In the genomic region with DNA sequence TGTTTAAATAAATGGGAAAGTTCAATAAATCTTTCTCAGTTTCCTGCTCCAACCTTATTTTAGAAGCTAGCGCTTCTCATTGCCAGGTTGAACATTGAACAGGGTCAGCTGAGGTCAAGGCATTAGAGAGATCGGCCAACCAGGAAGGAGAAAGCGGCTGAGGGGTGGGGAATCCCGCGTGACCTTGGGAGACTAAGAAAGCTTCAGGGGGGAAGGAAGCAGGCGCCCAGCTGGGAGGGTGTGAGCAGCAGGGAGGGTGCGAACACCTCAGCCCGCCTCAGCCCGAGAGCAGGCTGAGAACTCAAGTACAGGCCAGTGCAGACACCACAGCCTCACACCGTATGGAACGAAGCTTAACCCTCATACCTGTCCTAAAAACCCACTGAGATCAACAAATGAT, we compare ENCODE assay signal across 9 mouse cellular contexts. TPM values are rescaled to one million over a fixed set of nuclear protein-coding genes. Genes with fewer than 3 reads are reported as not detected.
DNase-seq lines count a peak whose midpoint lies in the region.
"Had no signal": no experiment of that assay in that cellular context is flagged by ENCODE, and none has a peak within 500 bp of the region (broad histone marks: within the 10 kb centered on the region; RNA-seq: fewer than 3 reads in every experiment).

No protein-coding gene starts in this region.

- WGBS in embryonic facial prominence, embryonic 10.5 days = 64% methylated on average over 11 of the region's 11 CpGs

- no peaks in the 10 kb centered on the region for H3K9me3 ChIP-seq in embryonic facial prominence, embryonic 10.5 days
- H3K9me3 ChIP-seq in megakaryocyte, embryonic 14.5 days = 0 out of 2 replicates have a peak, but pooled peaks cover 2% of the 10 kb centered on the region
- H3K9me3 ChIP-seq: liver, embryonic 15.5 days had no signal

- no peaks in the 10 kb centered on the region for H3K27me3 ChIP-seq in embryonic facial prominence, embryonic 10.5 days (replicated peaks; ENCODE audit: low read depth, poor library complexity, severe bottlenecking)
- H3K27me3 ChIP-seq in megakaryocyte, embryonic 14.5 days (replicated peaks) = no peaks in the 10 kb centered on the region
- H3K27me3 ChIP-seq: liver, embryonic 15.5 days had no signal

- H3K36me3 ChIP-seq in embryonic facial prominence, embryonic 10.5 days (replicated peaks) = peaks cover 38% of the 10 kb centered on the region
- H3K36me3 ChIP-seq in megakaryocyte, embryonic 14.5 days (replicated peaks; ENCODE audit: low read length) = peaks cover 47% of the 10 kb centered on the region

- peaks cover 12% of the 10 kb centered on the region for H3K4me1 ChIP-seq in embryonic facial prominence, embryonic 10.5 days
- H3K4me1 ChIP-seq in megakaryocyte, embryonic 14.5 days = peaks cover 48% of the 10 kb centered on the region

- DNase-seq in ES-CJ7 (ENCODE audit: low read depth, low spot score) = peak; percentile 81
- peak; percentile 25 for DNase-seq in embryonic facial prominence, embryonic 10.5 days (ENCODE audit: low spot score)
- DNase-seq in kidney, adult 9 months = peak; percentile 93
- DNase-seq in left cerebral cortex, adult 18-20 months (ENCODE audit: low spot score in 2 of 2) = no peak
- DNase-seq in urinary bladder, postnatal 10 days (ENCODE audit: low spot score) = no peak
- DNase-seq in layer of hippocampus, postnatal 14 days (ENCODE audit: low spot score in 2 of 2) = no peak
- DNase-seq in MN1 (ENCODE audit: low spot score) = no peak

- H3K4me3 ChIP-seq in embryonic facial prominence, embryonic 10.5 days = no peak overlapping the region
- H3K4me3 ChIP-seq in megakaryocyte, embryonic 14.5 days (replicated peaks) = peak overlapping the region; percentile 80
- H3K4me3 ChIP-seq: liver, embryonic 15.5 days had no signal

- H3K27ac ChIP-seq in embryonic facial prominence, embryonic 10.5 days (replicated peaks) = no peak overlapping the region
- H3K27ac ChIP-seq: liver, embryonic 15.5 days had no signal

RNA-seq across cellular contexts. Expression of a gene that starts 22.8 kb away (rescaled TPM):
- 14.7 and 15.4 TPM in 2 replicates for polyA plus RNA-seq in embryonic facial prominence, embryonic 10.5 days (2016; fragmentation: Nextera tagmentation; extraction: Ambion mirVana)
- polyA plus RNA-seq in megakaryocyte, embryonic 14.5 days (2012; ENCODE audit: insufficient read depth, low replicate concordance) = 0.63 and 3.6 TPM in 2 replicates
- total RNA-seq in left cerebral cortex, adult 18-20 months (2021) = 10 to 100 TPM; 56.6 to 61.1 TPM
- total RNA-seq in layer of hippocampus, postnatal 14 days (2021) = 10 to 100 TPM; 59.6 to 60.6 TPM

Comparison
In these comparisons a context has a peak if more than half of its experiments do, and no peak if none do; other contexts are left out.
1. DNase-seq: peak in ES-CJ7 (single experiment), embryonic facial prominence, embryonic 10.5 days (single experiment) and kidney, adult 9 months (single experiment); none in left cerebral cortex, adult 18-20 months (0 of 2), urinary bladder, postnatal 10 days (single experiment), layer of hippocampus, postnatal 14 days (0 of 2) and MN1 (single experiment).